Mouse (Mus musculus) NIH3T3 (cell line): Measurements from ENCODE around the gene Slc27a4.

Experiments used
- DNase-seq: peaks from one replicate; pipeline ENCODE4 v3.0.0-alpha.2; 2012; ENCODE audit warnings: low read depth

The Slc27a4 gene

DNA sequence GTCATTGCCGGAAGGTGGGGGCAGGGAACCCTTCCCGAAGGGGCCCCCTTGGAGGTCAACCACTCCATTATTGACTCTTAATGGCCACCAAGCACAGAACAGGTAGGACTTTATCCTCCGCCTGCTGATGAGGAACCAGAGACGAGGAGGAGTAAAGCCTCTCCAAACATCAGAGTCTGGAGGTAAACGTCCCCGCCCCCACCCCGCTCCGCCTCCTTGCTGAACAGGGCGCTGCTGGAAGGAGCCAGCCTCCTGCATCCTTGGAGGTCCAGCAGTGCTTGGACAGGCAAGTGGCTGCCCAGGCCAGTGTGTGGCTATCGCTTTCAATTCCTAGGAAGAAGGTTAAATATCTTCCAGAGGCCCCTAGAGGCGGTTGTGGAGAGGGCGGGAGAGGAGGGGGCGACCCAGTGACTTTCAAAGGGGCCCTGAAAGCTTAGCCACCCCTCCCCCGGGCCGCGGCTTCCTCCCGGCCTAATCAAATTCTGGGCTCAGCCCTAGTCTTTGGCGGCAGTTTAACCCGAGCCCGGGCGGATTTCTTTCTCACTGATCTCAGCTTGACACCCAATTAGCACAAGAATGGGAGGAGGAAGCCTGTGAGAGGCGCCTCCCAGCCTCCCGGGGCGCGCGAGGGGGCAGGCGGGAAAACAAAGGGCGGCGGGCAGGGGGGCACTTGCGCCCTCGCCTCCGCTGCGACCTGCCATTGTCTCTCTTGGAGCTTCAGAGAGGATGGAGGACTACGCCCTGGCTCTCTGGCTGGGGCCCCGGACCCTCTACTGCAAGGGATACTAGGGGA lies 17.8 kb downstream of the Slc27a4 start, which contains the start of gene Urm1:
Urm1 (plus strand) TSS at position 51 of the 793 bp plus-strand sequence.
- DNase-seq = peak; percentile 73

DNA sequence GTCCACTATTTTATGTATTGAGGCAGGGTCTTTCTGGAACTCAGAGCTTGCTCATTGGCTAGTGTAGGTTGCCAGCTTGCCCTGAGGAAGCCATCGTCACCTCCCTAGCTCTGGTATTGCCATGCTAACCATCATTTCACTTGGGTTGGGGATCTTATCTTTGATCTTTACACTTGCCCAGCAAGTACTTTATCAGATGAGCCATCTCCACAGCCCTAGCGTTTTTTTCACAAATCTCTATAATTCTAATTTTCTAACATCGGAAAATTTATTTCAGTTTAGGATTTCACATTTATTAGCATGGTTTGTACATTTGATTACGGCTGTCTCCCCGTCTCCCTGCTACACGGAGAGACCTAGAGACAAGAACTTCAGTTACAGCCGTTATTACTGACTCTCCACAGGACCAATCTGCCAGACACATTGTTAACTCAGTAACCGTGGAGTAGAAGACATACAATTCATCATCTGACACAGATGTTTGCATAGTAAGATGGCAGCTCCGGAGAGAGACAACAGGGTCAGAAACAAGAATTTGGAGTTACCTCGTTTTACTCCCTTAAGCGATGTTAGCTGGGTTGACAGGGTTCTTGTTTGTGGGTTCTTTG lies 24.0 kb downstream of the Slc27a4 start:
- peak; percentile 13 for DNase-seq

DNA sequence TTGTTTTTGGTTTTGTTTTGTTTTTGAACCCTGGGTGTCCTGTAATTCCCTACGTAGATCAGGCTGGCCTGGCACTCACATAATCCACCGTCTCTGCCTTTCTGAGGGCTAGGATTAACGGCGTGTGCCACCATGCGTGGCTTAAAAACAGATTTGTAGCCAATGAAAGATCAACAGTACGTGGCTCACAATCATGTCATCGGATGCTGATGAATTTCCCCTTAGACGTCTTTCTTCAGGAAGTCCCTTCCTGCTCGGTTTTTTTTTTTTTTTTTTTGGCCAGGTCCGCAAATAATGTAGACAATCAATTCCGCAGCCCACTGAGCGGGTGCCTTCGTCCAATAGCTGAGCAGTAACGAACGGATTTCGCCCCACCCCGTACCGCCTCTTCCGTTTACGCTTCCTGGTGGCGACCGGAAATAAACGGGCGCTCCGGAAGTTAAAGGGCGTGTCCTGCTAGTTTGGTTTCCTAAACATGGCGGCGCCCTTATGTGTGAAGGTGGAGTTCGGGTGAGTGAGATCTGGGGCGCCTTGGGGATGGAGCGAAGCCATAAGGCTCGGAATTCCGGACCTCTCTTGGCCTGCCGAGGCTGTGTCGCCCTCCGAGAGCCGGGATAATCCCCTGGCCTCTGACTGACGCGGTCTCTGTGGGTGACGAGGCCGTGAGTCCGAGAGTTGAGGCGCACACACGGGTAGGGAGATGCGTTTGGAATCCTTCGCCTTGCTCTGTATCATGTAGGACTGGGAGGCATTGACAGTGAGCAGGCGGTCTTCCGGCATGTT lies 24.7 kb downstream of the Slc27a4 start:
- DNase-seq = peak; percentile 98

DNA sequence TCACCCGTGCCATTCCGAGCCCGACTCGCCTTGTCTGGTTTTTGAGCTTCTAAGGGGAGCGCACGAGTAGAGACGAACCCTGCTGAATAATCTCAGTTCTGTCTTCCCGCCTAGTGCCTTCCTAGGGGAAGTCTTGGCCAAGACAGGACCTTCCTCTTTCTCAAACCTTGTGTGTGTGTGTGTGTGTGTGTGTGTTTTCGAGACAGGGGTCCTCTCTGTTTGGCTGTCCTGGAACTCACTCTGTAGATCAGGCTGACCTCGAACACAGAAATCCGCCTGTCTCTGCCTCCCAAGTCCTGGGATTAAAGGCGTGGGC lies 25.2 kb downstream of the Slc27a4 start:
- DNase-seq = no peak

DNA sequence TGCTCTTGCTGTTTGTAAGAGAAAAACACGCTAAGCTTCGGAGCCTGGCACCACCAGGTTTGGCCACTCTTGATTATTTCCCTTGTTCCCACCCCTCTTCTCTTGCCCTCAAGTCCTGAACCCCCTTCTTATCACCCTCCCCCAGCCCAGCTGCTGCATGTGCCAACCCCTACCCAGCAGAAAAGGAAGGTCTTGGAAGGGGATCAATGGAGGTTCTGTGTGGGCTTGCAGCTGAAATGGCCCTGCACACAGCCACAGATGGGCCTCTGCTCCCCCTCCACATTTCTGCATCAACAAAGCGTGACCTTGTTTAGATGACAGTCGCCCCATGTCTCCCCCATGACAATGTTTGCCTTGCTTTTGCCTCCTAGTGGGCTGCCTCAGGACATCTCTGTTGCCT lies 28.7 kb downstream of the Slc27a4 start:
- DNase-seq = no peak

DNA sequence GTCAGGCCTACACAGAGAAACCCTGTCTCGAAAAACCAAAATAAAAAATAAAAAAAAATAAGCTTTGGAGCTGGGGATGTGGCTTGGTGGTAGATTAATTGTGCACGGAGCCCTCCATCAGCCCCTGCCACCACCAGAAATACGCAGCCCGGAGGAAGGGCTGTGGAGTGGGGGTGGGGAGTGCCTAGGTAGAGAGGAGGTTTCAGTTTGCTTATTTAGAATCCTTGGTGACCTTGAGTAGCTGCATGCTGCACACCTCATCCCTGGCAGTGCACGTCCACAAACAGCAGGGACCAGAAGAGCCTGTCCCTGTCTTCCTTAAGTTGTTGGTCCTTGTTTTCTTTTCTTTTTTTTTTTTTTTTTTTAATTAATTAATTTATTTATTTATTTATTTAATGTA lies 31.4 kb downstream of the Slc27a4 start:
- DNase-seq = no peak

DNA sequence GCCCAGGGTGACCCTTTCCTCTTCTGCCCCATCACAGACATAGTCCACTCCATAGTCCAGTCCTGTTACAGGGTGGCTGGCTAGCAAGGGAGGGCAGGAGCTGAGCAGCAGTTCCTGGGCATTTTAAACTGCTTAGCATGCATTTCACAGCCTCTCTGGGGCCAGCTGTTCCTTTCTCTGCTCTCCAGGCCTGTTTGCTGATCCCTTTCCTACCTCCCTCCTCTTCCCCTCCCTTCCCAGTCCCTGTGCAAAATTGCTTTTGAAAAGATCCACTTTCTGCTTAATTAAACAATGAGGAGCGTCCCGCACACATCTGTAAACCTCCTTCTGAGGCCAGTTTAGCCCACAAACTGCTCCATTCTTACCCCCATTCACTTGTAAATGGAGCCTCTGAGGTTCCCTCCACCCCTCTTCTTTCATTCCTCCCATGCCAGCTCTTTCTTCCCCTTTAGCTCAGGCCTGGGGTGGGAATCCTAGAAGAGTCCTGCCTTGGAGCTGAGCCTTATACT lies 33.0 kb downstream of the Slc27a4 start:
- DNase-seq = no peak

DNA sequence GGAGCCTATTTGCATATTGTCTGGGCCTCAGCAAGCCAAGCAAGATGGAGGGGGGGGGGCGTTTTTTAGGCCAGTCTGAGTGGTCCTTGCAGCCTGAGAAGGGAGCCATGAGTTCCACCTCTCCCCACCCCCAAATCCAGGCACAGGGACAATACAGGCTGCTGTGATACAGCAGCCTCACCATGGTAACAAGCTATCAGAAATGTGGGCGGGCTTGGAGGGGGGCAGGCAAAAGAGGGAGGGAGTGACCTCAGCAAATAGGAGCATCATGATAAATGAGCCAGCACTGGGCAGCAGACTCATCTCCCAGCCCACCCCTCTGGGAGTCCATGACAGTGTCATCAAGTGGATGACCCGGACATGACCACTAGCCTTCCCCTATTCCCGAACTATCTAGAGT lies 37.0 kb downstream of the Slc27a4 start:
- no peak for DNase-seq

DNA sequence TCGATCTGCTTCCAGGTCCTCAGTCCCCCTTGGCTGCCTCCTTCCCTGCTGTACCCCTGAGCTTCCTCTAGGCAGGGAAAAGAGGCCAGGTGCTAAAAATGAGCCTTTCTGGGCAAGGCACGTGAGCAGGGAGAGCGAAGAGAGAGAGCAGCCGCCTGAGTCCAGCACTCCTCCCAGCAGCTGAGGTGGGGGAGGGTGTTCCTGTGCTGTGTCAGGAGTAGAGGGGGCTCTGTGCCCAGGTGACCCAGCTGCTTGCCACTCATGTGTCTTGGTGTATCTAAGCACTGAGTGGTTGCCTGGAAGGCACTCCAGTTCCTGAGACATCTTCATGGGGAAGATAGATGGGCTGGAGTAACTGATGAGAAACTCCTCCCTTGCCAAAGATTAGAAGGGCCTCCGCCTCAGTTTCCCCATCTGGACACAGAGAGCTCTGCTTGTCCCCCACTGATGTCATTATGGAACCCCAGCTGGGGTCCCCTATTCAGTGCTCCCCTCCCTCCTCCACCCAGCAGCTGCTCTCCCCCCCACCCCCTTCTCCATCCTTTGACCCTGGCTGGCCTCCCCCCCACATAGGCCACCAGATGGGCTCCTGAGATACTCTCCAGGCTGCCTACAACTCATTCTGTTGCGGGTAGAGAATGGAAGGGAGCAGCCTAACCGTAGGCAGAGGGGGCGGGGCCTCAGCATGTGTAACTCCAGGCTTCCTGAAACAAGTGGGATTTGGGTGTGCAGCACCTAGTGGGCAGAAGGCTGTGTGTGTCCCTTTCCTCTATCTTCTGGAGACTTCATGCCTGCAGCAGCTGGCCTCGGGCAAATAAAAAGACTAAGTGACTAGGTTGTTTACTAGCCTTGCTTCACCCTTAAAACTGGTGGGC lies 41.0 kb downstream of the Slc27a4 start:
- DNase-seq = no peak

DNA sequence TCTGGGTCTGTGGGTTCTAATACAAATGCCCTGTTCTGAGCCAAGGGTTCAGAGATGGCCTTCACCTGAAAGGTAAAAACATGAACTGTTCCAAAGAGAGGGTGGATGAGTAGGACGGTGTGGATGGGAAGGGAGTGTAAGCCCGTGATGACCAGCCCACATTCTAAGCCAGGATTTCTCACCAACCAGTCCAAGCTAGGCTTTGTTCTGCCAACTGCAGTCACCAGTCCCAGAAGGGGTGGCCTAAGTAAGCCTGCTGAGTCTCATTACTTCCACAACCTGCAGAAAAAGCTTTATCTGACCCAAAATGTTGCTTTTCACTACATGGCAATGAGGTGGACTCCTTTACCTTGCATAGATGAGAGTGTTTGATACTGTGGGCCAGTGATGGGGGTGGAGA lies 41.7 kb downstream of the Slc27a4 start:
- DNase-seq = no peak

DNA sequence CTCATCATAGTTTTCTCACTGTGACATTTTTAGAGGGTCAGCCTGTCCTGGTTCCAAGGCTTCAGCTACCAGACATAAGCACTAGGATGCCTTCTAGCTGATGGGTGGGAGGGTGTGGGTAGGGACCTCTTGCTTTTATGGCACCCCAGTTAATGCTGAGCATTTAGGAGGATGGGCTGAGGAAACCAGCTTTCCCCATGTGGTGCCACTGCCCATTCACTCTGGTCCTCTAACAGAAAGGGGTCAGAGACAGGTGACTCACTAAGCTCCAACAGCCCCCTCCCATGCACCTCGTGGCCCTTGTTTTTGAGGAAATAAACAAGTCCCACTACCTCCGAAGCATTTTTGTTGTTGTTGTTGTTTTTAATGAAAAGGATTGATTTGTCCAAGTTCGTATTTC lies 42.2 kb downstream of the Slc27a4 start:
- DNase-seq = no peak

DNA sequence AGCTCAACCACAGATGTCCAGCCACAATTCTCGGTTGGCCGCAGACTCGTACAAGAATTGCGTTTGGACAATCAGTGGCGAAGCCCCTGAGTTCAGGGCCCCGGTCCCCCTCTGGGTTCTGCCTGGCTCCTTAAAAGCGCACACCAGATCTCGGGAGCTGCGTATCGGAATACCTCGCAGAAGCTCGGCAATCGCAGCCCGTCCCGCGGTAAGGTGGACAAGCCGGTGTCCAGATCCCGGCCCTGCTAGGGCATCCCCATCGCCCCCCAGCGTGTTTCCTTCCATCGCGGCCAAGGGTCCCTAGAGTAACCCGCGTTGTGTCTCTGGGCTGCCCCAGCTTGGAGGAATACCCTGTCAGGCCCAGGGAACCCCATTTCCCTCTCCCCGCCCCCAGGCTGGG lies 43.2 kb downstream of the Slc27a4 start:
- DNase-seq = no peak

DNA sequence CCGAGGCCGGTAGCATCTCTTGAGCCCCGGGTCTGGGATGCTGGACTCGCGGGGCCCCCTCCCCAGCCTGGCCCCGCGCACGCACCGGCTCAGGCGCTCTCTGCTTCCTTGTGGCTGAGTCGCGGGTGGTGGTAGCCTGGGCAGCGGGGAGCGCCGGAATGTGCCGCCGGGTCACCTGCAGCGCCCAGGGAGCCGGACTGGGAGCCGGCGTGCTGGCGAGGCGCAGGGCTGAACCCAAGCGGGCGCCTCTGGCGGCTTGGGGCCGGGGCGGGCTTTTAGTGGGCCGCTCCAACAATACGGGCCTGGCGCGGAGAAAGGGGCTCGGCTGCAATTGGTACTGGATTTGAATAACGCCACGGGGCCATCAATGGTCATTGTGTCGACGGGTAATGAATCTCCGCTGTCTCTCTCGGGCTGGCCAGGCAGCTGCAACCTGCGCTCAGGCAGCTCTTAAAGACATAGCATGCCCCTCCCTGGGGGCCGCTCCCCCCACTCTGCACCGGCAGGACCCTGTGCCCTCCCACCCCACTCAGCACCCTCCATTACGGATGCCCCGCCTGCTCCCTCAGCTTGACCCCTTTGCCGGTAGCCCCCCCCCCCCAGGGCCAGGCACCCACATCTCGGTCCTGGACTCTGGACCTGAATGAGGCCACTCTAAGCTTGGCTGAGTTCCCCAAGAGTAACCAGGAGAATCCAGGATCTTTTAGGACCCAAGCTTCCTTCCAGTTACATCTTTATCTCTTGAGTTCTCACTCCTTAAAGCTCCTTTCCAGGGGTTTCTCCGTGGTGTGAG lies 43.8 kb downstream of the Slc27a4 start:
- no peak for DNase-seq

DNA sequence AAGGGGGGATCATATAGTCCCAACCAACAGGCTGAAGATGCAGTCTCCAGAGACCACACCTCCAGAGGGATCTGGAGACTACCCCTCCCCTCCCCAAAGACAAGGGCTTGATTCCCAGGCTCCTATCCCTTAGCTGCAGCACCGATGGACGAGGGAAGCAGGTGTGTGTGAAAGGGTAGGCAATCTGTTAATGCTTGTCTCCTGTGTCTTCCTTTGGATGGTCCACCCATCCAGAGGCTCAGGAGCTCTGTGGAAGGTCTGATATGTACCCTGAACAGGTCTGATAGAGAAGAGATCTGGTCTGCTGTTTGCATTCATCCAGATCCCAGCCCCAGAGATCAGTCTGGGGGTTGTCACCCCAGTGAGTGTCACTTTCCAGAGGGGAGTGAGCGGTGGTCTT lies 44.5 kb downstream of the Slc27a4 start:
- DNase-seq = no peak

DNA sequence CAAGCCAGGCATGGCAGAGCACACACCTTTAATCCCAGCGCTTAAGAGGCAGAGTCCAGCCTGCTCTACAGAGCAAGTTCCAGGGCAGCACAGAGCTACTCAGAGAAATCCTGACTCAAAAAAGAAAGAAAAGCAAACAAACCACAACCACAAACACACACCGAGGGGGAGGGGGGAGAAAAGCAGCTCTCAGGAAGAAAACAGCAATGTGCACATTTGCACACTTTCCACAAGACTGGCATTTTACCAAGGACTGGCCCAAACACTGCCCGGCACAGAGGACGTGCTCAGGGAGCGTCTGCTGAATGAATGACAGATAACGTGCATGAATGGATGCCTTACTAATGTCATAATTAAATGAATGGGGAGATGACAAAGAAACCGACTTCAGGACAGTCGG lies 46.6 kb downstream of the Slc27a4 start:
- peak; percentile 34 for DNase-seq

DNA sequence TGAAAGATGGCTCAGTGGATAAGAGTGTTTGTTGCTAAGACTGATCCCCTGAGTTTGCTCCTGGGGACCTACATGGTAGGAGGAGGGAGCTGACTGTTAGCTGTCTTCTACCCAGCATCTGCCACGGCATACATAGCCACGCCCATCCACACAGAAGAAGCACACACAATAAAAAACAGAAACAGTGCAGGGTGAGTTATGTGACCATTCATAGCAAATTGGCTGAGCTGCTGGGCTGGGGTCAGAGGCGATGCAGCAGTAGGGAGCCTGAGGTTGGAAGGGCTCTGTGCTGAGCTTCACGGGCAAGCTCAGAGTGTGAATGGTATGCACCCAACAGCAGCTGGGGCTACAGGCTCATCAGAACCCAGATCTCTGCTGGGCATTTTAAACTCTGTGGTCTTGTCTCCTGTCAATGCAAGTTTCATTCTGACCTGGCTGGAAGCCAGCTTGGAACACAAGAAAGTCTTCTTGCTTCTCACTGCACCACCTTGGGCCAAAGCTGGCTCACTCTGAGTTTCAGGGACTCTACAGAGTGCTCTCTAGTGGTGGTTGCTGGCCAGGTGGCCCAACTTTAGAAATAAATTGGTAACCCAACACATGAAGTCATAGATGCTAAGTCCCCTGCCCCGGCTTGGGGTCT lies 47.5 kb downstream of the Slc27a4 start:
- peak; percentile 47 for DNase-seq

DNA sequence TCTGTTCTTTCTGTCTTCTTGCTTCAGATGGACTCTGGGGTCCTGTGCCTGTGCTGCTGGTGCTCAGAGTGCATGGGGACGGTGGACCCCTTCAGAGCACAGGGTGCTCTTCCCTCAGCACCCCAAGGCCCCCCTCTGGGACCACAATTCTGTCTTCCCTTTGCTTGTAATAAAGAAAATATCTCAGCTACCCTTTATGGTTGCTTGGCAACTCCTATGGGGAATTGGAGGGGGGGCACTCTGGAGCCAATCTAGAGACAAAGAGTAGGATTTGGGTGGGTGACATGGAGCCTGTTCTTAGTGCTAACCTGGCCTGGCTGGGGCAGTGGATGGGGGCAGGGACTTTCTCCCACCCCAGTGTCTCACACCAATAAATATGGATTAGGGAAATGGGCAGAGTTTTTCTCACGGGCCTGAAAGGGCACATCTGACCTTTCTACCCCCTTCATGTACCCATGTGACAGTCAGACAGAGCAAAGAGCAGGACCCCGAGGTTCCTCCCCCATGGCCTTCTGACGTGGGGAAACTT lies 50.6 kb downstream of the Slc27a4 start:
- no peak for DNase-seq

DNA sequence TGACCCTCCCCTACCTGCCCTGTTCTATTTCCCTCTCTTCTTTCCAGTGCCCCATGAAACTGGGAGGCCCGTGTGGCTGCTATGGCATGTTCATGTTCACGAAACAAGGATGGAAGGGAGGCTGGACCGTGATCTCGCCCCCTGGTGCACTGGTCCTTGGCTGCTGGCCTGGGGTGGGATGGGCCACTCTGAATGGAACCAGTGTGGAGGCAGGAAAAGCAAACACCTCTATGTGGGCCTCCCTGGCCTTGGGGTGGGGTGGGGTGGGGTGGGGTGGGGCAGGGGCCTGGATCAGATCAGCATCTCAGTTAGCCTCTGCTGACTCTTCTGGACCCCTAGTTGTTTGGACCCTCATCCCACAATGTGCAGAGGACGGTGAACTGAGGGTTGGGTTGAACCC lies 51.3 kb downstream of the Slc27a4 start:
- DNase-seq = no peak

DNA sequence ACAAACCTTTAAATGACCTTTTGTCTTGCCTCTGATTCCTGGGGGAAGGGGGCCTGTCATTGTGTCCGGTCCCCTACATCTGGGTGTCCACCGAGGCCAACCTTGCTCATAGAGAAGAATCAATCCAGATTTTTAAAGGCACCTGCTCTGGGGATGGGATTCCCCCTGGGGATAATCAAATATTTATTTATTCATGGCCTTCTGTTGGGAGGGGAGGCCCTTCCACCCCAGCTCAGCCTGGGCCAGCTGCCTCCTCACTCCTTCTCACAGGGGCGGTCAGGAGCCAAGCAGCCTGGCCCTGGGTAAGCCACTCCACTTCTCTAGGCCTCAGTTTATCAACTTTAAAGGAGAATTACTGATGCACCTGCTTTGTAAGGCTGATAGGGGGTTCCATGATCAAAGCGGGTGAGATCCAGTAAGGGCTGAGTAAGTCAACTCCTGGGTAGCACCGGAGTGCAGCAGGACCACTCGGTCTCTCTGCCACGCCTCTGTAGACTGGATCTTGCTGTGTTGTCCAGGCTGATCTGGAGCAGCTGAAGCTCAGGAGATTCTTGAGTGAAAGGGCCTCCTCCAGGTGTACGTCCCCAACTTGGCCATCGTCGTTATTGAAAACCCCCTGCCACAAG lies 53.3 kb downstream of the Slc27a4 start:
- no peak for DNase-seq
